Mouse (Mus musculus): ENCODE results near the gene Mfap3l. TPM values are rescaled to one million over a fixed set of nuclear protein-coding genes. Genes with fewer than 3 reads are reported as not detected.
"Not testable (repeated sequence)": the region's sequence is repeated elsewhere in the genome, so short reads cannot be mapped to it uniquely, and the experiment has no call there.

Mfap3l gene
- 1.4 TPM in 2 replicates for polyA plus RNA-seq (2016; fragmentation: Nextera tagmentation; extraction: Ambion mirVana)

DNA sequence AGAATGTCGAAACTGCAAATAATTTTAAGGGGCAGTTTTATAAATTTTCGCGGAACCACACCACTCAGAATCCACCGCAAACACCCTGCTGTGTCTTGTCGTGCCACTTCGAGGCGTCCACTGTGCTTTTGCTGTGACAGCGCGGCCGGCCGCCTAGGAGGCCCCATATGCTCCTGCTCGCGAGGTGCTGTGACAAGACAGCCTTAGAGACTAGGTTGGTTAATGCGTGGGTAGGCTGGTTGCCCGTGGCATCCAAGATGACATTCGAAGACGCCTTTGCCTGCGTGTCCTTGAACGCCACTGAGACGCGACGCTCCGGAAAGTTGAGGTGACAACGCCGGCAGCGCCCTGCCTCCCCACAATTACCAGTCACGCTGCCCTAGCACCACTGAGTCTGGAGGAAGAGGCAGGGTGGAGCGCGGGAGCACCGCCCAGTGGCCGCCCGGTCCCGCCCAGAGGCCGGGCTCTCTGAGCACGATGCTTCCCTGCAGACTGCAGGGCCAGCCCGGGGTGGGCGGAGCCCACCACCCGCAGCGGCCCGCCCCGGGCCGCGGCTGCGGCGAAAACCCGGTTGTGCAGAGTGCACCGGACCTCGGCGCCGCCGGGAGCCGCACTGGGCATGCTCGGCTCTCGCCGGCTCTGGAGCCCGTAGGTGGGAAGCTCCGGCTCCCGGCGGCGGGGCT, at the start of gene Mfap3l:
TSS of gene Mfap3l (plus strand) at position 578 of the 683 bp plus-strand sequence.
- H3K27me3 ChIP-seq, result peaks cover 22% of the 10 kb centered on the region
- peak within 1 kb of the TSS; percentile 70 for H3K4me3 ChIP-seq (replicated peaks)
- peak; percentile 97 for ATAC-seq (ENCODE audit: low FRiP score)
- H3K4me1 ChIP-seq, result peaks cover 24% of the 10 kb centered on the region; the same call in 1 of the 2 replicates
- peak within 1 kb of the TSS; percentile 97 for H3K4me2 ChIP-seq
- H3K27ac ChIP-seq, result peak within 1 kb of the TSS; percentile 46
- H3K9ac ChIP-seq, result peak within 1 kb of the TSS; percentile 66
- no peaks in the 10 kb centered on the region for H3K36me3 ChIP-seq (replicated peaks)
- WGBS, result under 1% methylated on average over 56 of the region's 60 CpGs
- no peaks in the 10 kb centered on the region for H3K9me3 ChIP-seq

GRCm38 (mm10) chr8:60583369-60583768, 49.3 kb upstream of the Mfap3l start:
- no peak overlapping the region for H3K27ac ChIP-seq
- ATAC-seq (ENCODE audit: low FRiP score), result no peak
- no peak overlapping the region for H3K4me2 ChIP-seq
- H3K36me3 ChIP-seq (replicated peaks), result no peaks in the 10 kb centered on the region
- H3K4me1 ChIP-seq, result no peaks in the 10 kb centered on the region
- H3K4me3 ChIP-seq (replicated peaks), result no peak overlapping the region
- no peaks in the 10 kb centered on the region for H3K27me3 ChIP-seq
- no peak overlapping the region for H3K9ac ChIP-seq
- 87% methylated on average over 2 of the region's 2 CpGs for WGBS
- no peaks in the 10 kb centered on the region for H3K9me3 ChIP-seq

DNA sequence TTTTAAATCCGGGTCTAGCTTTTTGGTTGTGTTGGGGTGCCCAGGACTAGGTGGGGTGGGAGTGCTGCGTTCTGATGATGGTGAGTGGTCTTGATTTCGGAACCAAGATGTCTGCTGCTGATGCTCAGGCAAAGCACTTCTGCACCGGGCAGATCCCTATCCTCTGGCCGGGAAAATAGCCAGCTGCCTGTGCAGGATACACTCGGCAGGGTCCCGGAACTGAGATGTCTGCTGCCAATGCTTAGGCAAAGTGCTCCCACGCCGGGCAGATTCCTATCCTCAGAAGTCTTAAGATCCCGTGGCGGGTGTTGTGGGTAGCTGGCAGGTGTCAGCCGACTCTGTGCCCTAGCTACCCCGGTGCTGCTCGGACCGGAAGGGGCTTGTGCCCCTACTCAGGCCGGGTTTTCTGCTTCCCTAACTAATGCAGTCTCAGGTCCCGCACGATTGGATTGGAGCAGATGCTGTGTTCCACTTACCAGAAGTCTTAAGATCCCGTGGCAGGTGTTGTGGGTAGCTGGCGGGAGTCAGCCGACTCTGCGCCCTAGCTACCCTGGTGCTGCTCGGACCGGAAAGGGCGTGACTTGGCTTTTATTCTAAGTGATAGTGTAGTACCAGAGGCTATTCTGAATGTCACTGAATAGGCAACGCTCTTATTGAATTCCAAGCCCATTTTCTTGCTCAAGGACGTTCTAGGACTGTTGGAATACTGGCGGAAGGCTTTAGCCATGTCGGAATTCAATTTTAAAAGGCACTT, 41.1 kb upstream of the Mfap3l start:
- not testable (repeated sequence) for H3K36me3 ChIP-seq (replicated peaks); H3K4me1 ChIP-seq; H3K9me3 ChIP-seq; H3K4me2 ChIP-seq; H3K9ac ChIP-seq; H3K4me3 ChIP-seq (replicated peaks); H3K27me3 ChIP-seq; H3K27ac ChIP-seq; ATAC-seq (ENCODE audit: low FRiP score)
- WGBS, result 88% methylated on average over 29 of the region's 29 CpGs

DNA sequence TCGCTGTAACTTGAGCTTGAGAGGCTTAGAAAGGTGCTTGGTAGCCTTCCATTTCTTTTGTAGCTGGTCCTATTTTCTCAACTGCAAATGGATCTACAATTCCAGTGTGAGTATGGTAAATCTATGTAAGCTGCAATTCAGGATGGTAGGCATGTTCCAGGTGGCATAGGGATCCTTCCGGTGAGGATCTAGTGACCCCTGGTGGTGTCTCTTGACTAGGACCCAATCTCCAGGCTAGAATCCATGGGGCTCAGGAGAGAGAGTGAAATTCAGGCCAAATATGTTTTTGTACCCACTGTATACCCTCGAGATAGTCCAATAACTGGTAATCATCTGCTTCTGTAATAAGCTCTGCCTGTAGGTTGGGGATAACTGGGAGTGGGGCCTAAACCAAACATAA, 37.9 kb upstream of the Mfap3l start:
- H3K27me3 ChIP-seq, result no peaks in the 10 kb centered on the region
- 0 out of 2 replicates have a peak, but pooled peaks have one; percentile 46 for ATAC-seq (ENCODE audit: low FRiP score)
- WGBS, result 69% methylated on average over 3 of the region's 3 CpGs

GRCm38 (mm10) chr8:60611580-60612111, 21.0 kb upstream of the Mfap3l start:
- H3K4me2 ChIP-seq, result no peak overlapping the region
- no peak overlapping the region for H3K9ac ChIP-seq
- ATAC-seq (ENCODE audit: low FRiP score), result no peak
- H3K27ac ChIP-seq, result no peak overlapping the region
- no peaks in the 10 kb centered on the region for H3K36me3 ChIP-seq (replicated peaks)
- H3K4me3 ChIP-seq (replicated peaks), result no peak overlapping the region
- no peaks in the 10 kb centered on the region for H3K9me3 ChIP-seq
- H3K27me3 ChIP-seq, result no peaks in the 10 kb centered on the region
- no peaks in the 10 kb centered on the region for H3K4me1 ChIP-seq

More for the DNA sequence above, 37.9 kb upstream of the Mfap3l start:
- no peak overlapping the region for H3K4me3 ChIP-seq (replicated peaks)
- no peaks in the 10 kb centered on the region for H3K4me1 ChIP-seq
- H3K9me3 ChIP-seq, result no peaks in the 10 kb centered on the region
- no peaks in the 10 kb centered on the region for H3K36me3 ChIP-seq (replicated peaks)
- no peak overlapping the region for H3K9ac ChIP-seq
- no peak overlapping the region for H3K27ac ChIP-seq
- no peak overlapping the region for H3K4me2 ChIP-seq

GRCm38 (mm10) chr8:60616928-60617327, 15.7 kb upstream of the Mfap3l start:
- H3K27ac ChIP-seq, result no peak overlapping the region
- no peaks in the 10 kb centered on the region for H3K9me3 ChIP-seq
- no peaks in the 10 kb centered on the region for H3K36me3 ChIP-seq (replicated peaks)
- no peak overlapping the region for H3K4me3 ChIP-seq (replicated peaks)
- H3K4me1 ChIP-seq, result no peaks in the 10 kb centered on the region
- H3K4me2 ChIP-seq, result no peak overlapping the region
- no peak overlapping the region for H3K9ac ChIP-seq
- H3K27me3 ChIP-seq, result no peaks in the 10 kb centered on the region
- WGBS, result 52% methylated on average over 2 of the region's 2 CpGs
- ATAC-seq (ENCODE audit: low FRiP score), result peak; percentile 41; the same call in 1 of the 2 replicates

- WGBS, result 66% methylated on average over 4 of the region's 4 CpGs
These were observed 11.1 kb upstream of the Mfap3l start for GRCm38 (mm10) chr8:60621561-60621960.

DNA sequence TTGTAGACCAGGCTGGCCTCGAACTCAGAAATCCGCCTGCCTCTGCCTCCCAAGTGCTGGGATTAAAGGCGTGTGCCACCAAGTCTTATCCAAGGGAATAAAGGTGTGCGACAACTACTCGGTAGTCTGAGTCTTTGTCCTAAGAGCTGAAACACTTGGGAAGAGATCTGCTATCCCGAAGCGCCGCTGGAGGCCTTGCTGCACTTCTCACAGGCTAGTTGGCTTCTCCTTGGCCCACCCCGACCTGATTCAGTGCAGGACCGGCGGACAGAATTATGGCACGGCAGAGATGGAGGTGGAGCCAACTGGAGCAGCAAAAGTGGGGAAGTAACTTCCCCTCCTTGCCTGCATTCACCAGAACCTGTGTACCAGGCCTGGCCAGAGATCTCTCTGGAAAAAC, 10.6 kb upstream of the Mfap3l start:
- H3K4me2 ChIP-seq, result no peak overlapping the region
- no peaks in the 10 kb centered on the region for H3K9me3 ChIP-seq
- no peaks in the 10 kb centered on the region for H3K27me3 ChIP-seq
- H3K9ac ChIP-seq, result no peak overlapping the region
- H3K4me3 ChIP-seq (replicated peaks), result no peak overlapping the region
- no peaks in the 10 kb centered on the region for H3K36me3 ChIP-seq (replicated peaks)
- 97% methylated on average over 12 of the region's 12 CpGs for WGBS
- ATAC-seq (ENCODE audit: low FRiP score), result no peak
- H3K4me1 ChIP-seq, result no peaks in the 10 kb centered on the region
- no peak overlapping the region for H3K27ac ChIP-seq

More at GRCm38 (mm10) chr8:60621561-60621960, 11.1 kb upstream of the Mfap3l start:
- H3K9me3 ChIP-seq, result no peaks in the 10 kb centered on the region
- H3K4me2 ChIP-seq, result no peak overlapping the region
- H3K9ac ChIP-seq, result no peak overlapping the region
- H3K4me3 ChIP-seq (replicated peaks), result no peak overlapping the region
- H3K4me1 ChIP-seq, result no peaks in the 10 kb centered on the region
- ATAC-seq (ENCODE audit: low FRiP score), result no peak
- no peaks in the 10 kb centered on the region for H3K27me3 ChIP-seq
- H3K36me3 ChIP-seq (replicated peaks), result no peaks in the 10 kb centered on the region
- no peak overlapping the region for H3K27ac ChIP-seq

- no peaks in the 10 kb centered on the region for H3K9me3 ChIP-seq
- ATAC-seq (ENCODE audit: low FRiP score), result no peak
- no peak overlapping the region for H3K9ac ChIP-seq
- 93% methylated on average over 1 of the region's 1 CpGs for WGBS
- no peaks in the 10 kb centered on the region for H3K36me3 ChIP-seq (replicated peaks)
- H3K4me3 ChIP-seq (replicated peaks), result no peak overlapping the region
- H3K4me1 ChIP-seq, result no peaks in the 10 kb centered on the region
- no peaks in the 10 kb centered on the region for H3K27me3 ChIP-seq
- H3K27ac ChIP-seq, result no peak overlapping the region
- no peak overlapping the region for H3K4me2 ChIP-seq
These were observed 9.2 kb upstream of the Mfap3l start for GRCm38 (mm10) chr8:60623438-60623837.

DNA sequence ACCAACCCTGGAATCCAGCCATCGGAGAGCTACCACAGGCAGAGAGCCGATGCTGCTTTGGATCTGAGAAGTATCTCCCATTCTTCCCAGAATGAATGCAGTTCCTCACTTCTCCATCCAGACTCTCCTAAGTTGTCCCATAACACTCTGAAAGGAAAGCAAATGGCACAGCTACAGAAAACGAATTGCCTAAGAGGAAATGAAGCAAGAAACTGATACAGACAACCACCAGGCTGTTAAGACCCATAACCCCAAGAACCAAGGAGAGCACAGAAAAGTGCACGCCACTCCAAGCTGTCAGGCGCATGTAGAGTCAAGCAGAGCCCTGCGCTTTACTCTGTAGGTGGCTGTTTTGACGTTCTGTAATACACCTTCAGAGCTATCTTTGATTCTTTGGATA, 7.9 kb upstream of the Mfap3l start:
- 85% methylated on average over 7 of the region's 7 CpGs for WGBS
- Histone ChIP-seq H3K27ac (no peak overlapping the region), H3K36me3 (replicated peaks) (no peaks in the 10 kb centered on the region), H3K9ac (no peak overlapping the region), H3K27me3 (0 out of 2 replicates have a peak, but pooled peaks cover 3% of the 10 kb centered on the region), H3K4me1 (no peaks in the 10 kb centered on the region), H3K4me2 (no peak overlapping the region), H3K9me3 (no peaks in the 10 kb centered on the region), H3K4me3 (replicated peaks) (no peak overlapping the region)
- no peak for ATAC-seq (ENCODE audit: low FRiP score)

GRCm38 (mm10) chr8:60627937-60628336, 4.7 kb upstream of the Mfap3l start:
- Histone ChIP-seq H3K4me2 (no peak overlapping the region), H3K36me3 (replicated peaks) (no peaks in the 10 kb centered on the region), H3K4me1 (peaks cover 12% of the 10 kb centered on the region; the same call in 1 of the 2 replicates), H3K4me3 (replicated peaks) (no peak overlapping the region), H3K27me3 (peaks cover 15% of the 10 kb centered on the region; the same call in 1 of the 2 replicates), H3K9me3 (no peaks in the 10 kb centered on the region), H3K27ac (no peak overlapping the region), H3K9ac (no peak overlapping the region)
- ATAC-seq (ENCODE audit: low FRiP score), result no peak
- 48% methylated on average over 3 of the region's 3 CpGs for WGBS

DNA sequence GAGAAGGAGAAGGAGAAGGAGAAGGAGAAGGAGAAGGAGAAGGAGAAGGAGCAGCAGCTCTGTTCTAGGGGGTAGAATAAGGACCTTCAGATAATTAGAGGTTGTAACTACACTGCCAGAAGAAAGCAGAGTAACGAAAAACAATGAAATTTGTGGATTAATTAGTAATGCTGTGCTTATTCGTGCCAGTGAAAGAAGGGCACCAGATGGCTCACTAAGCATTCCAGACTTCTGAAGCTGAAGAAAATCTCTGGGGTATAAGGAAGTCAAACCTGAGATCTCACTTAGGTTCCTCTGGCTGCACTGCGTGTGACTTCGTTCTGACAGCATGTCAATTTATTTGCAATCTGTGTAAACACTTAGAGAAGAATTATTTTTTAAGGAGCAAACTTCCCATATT, 3.6 kb upstream of the Mfap3l start:
- ATAC-seq (ENCODE audit: low FRiP score), result no peak
- 75% methylated on average over 4 of the region's 4 CpGs for WGBS
- no peak overlapping the region for H3K4me2 ChIP-seq

More for the DNA sequence above, 3.6 kb upstream of the Mfap3l start:
- no peak overlapping the region for H3K9ac ChIP-seq
- H3K27ac ChIP-seq, result no peak overlapping the region
- H3K36me3 ChIP-seq (replicated peaks), result no peaks in the 10 kb centered on the region
- H3K4me1 ChIP-seq, result peaks cover 22% of the 10 kb centered on the region; the same call in 1 of the 2 replicates
- peaks cover 16% of the 10 kb centered on the region; the same call in 1 of the 2 replicates for H3K27me3 ChIP-seq
- no peaks in the 10 kb centered on the region for H3K9me3 ChIP-seq
- no peak overlapping the region for H3K4me3 ChIP-seq (replicated peaks)
